Comparison of ENCODE assay signal across 8 mouse cellular contexts in the genomic region with DNA sequence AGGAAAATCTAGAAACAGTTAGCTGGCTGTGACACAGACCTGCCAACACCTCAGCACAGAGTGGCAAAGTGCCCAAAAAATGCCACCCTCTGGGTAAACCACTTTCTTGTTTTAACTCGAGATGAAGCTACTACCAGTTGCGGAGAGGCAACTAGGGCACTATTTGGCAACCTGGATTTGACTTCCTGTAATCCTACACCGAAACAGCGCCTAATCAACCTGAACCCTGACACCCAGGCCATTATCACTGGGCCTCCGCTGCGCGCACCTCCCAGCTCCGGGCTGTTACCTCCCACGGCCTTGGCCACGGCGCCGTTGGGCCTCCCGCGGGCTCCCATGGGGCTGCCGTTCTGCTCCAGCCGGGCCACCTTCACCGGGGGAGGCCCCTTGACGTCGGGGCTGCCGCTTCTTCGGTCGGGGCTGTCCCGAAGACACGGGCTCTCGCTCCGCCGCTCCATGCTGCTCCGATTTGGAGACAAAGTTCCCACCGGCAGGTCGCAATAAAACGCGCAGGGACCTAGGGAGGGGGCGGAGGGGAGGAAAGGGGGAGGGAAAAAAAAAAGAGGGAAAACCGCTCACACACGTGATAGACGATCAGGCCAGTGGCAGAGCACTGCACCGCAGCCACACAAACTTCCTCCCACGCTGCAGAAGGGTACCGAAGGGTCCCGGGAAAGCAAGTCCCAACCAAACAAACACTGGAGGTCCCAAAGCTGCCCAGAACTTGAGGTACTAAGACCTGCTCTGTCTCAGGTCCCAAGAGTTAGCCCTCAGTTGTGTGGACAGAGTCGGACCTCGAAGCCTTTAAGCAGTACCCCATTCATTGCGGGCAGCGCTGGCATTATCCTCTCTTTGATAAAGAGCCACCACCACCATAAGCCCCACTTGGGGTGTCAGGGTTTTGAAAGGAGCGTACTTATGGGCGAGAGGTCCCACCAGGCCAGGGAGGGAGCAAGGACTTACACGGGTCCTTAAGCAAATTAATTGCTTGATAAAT. TPM values are rescaled to one million over a fixed set of nuclear protein-coding genes. Genes with fewer than 3 reads are reported as not detected.
DNase-seq lines count a peak whose midpoint lies in the region; ATAC-seq lines count a peak whose summit lies in the region.

No protein-coding gene starts in this region.

- no peaks in the 10 kb centered on the region for H3K36me3 ChIP-seq in hindbrain, embryonic 14.5 days (replicated peaks; ENCODE audit: control insufficient read depth, insufficient read depth)
- H3K36me3 ChIP-seq in limb, embryonic 15.5 days = no peaks in the 10 kb centered on the region

- peak; percentile 48 to 69 for DNase-seq in left cerebral cortex, postnatal 36 days (ENCODE audit: low spot score in 2 of 2)
- no peak for DNase-seq in left cerebral cortex, adult 11 months (ENCODE audit: low spot score)
- DNase-seq in embryo, embryonic 11 days = peak; percentile 56
- DNase-seq in hindbrain, embryonic 14.5 days (ENCODE audit: low spot score) = no peak
- DNase-seq in spleen, postnatal 4 days (ENCODE audit: low spot score in 2 of 2) = peak; percentile 42 to 77
- no peak for DNase-seq in cerebellum, adult 9-11 months

- 3% methylated on average over 47 of the region's 47 CpGs for WGBS in hindbrain, embryonic 14.5 days
- WGBS in limb, embryonic 15.5 days = 3% methylated on average over 47 of the region's 47 CpGs

- peak overlapping the region; percentile 62 for H3K4me3 ChIP-seq in hindbrain, embryonic 14.5 days (replicated peaks; ENCODE audit: low read length)
- peak overlapping the region; percentile 70 for H3K4me3 ChIP-seq in limb, embryonic 15.5 days

- H3K9me3 ChIP-seq in hindbrain, embryonic 14.5 days (ENCODE audit: control insufficient read depth, low read length) = no peaks in the 10 kb centered on the region
- H3K9me3 ChIP-seq in limb, embryonic 15.5 days = no peaks in the 10 kb centered on the region

- H3K27me3 ChIP-seq in hindbrain, embryonic 14.5 days (ENCODE audit: control insufficient read depth, insufficient read depth, low read length) = peaks cover 43% of the 10 kb centered on the region
- peaks cover 46% of the 10 kb centered on the region for H3K27me3 ChIP-seq in limb, embryonic 15.5 days

- intact Hi-C loops in left cerebral cortex, postnatal 36 days (cut with DNase I) = loop anchor here (5.0 to 10.0 kb wide), 3 partner anchors 295 to 1007 kb away; no protein-coding TSS in a partner anchor

- peaks cover 19% of the 10 kb centered on the region for H3K4me1 ChIP-seq in hindbrain, embryonic 14.5 days (replicated peaks; ENCODE audit: control insufficient read depth, insufficient read depth, low read length)
- H3K4me1 ChIP-seq in limb, embryonic 15.5 days = peaks cover 31% of the 10 kb centered on the region

- no peak overlapping the region for H3K27ac ChIP-seq in hindbrain, embryonic 14.5 days
- H3K27ac ChIP-seq in limb, embryonic 15.5 days = no peak overlapping the region

- peak overlapping the region; percentile 96 for H3K4me2 ChIP-seq in hindbrain, embryonic 14.5 days (replicated peaks)
- peak overlapping the region; percentile 97 for H3K4me2 ChIP-seq in limb, embryonic 15.5 days

- ATAC-seq in hindbrain, embryonic 14.5 days (ENCODE audit: low FRiP score) = no peak
- ATAC-seq in limb, embryonic 15.5 days (ENCODE audit: insufficient number of reproducible peaks, low FRiP score, low TSS enrichment, low read depth) = no peak
- no peak for ATAC-seq in megakaryocyte-erythroid progenitor cell, adult 5-6 weeks (replicated peaks; ENCODE audit: low FRiP score, low TSS enrichment, poor library complexity, severe bottlenecking)

- no peak overlapping the region for H3K9ac ChIP-seq in hindbrain, embryonic 14.5 days
- H3K9ac ChIP-seq in limb, embryonic 15.5 days = no peak overlapping the region

RNA-seq across cellular contexts. Expression of gene Satb2, which starts 8.8 kb away (rescaled TPM):
- 10 to 100 TPM; 80.9 to 89.2 TPM for total RNA-seq in left cerebral cortex, postnatal 36 days (2021)
- polyA plus RNA-seq in hindbrain, embryonic 14.5 days (2014; fragmentation: Nextera tagmentation; extraction: Ambion mirVana) = 0.96 and 1.2 TPM in 2 replicates
- 4.3 and 5.6 TPM in 2 replicates for polyA plus RNA-seq in limb, embryonic 15.5 days (2015; fragmentation: Nextera tagmentation; extraction: Ambion mirVana)
- total RNA-seq in megakaryocyte-erythroid progenitor cell, adult 5-6 weeks (2014; fragmentation: Nextera tagmentation) = 0.17 and 1.8 TPM in 2 replicates
- not detected in 2 replicates for total RNA-seq in megakaryocyte-erythroid progenitor cell, adult 5-6 weeks (2017)

Comparison
In these comparisons a context has a peak if more than half of its experiments do, and no peak if none do; other contexts are left out.
1. DNase-seq: peak in left cerebral cortex, postnatal 36 days (2 of 2), embryo, embryonic 11 days (single experiment) and spleen, postnatal 4 days (2 of 2); none in left cerebral cortex, adult 11 months (single experiment), hindbrain, embryonic 14.5 days (single experiment) and cerebellum, adult 9-11 months (single experiment).
2. RNA of gene Satb2, which starts 8.8 kb away (total RNA-seq): 80.9 to 89.2 TPM in left cerebral cortex, postnatal 36 days; 0.17 to 1.8 TPM in megakaryocyte-erythroid progenitor cell, adult 5-6 weeks; every median in the first group is over 10 times any median in the second.